Mouse (Mus musculus): ENCODE results near the gene Gm45799.

The Gm45799 gene

DNA sequence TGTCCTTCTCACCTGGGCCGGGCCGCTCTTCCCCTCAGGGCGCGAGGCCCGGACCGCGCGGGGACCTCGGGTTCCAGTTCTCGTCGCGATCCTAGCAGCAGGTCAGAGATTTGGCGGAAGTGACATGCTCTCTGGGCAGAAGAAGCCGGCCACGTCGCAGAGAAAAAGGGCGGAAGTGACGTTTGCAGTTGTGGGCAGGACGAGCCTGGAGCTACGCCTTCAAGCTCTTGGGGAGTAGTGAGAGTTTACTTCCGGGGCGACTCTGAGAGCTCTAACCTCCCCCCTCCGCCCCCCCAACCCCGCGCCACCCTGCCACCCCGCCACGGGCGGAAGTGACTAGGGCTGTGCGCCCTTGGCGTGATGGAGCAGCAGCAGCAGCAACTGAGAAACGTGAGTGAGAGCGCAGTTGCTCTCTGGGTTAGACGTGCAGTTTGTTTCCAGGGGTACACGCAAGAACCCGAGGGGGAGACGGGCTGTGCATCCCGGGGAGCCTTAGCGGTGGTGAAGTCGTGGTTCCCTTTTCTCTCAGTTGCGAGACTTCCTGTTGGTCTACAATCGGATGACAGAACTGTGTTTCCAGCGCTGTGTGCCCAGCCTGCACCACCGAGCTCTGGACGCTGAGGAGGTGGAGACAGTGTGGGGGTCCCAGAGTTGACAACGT, at the start of gene Gm45799, which contains the start of gene Arfip2:
Gene Gm45799, plus strand, starts transcription at position 320 of the 661 bp plus-strand sequence.
Gene Arfip2, minus strand, starts transcription at position 184 of the 661 bp plus-strand sequence.
- peak; percentile 95 to 97 for DNase-seq (ENCODE audit: low spot score in 2 of 2)

DNA sequence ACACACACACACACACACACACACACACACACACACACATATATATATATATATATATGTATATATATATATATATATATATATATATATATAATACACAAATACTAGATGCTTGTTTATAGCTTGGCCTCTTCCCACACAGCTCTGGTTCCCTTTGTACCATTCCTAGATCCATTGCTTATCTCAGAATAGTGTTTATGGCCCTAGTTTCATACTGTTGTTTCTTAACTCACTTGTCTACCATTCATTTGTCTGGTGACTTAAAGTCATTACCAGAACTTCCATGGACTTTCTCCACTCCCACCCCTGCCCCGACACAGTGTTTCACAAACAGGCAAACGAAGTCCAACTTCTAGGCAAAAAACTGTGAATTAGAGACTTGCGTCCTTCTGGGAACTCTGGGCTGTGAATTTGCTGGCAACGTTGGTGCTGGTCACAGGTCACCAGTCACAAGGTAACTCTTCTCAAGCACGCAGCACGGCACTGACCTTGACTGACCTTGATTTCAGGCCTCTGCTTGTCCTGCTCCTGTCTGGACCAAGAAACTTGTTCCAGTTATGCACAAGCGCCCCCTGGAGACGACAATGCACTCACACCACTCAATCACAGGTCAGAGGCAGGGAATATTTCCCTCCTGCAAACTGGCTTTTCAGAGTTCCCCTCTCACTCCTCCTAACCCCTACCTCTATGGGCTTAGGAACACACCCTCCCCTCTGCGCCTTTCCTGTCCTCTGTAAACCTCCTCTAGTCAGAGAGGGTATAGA, 37.3 kb upstream of the Gm45799 start:
- DNase-seq (ENCODE audit: low spot score in 2 of 2): peak; percentile 32 to 70

DNA sequence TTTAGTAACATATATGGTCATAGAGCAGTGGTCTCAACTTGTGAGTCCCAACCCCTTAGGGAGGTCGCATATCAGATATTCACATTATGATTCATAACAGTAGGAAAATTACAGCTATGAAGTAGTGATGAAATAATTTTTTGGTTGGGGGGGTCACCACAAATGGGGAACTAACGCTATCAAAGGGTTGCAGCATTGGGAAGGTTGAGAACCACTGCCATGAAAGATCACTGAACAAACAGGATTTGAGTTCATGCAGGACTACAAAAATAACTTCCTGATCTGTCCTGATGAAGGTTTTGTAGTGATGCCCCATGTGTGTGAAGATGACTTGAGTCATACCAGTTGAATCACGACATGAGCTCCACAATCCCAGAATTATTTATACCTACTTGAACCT, 31.9 kb upstream of the Gm45799 start:
- DNase-seq (ENCODE audit: low spot score in 2 of 2): no peak

DNA sequence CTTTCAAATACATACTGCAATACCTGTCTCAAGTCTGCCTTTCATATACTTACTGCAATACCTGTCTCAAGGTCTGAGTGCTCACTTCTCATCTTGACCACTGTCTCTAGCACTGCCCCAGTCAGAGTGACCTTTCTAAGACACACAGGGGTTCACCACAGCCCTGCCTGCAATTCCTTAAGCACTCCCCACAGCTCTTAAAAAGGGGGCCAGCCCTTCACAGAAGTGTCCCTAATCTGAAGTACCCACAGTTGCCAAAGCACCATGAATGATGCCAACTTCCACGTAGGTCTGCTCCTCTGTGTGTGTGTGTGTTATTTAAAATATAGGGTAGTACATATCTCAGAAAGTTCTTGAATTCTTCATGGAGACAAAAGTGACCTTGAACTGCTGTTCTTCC, 28.6 kb upstream of the Gm45799 start:
- no peak for DNase-seq (ENCODE audit: low spot score in 2 of 2)

DNA sequence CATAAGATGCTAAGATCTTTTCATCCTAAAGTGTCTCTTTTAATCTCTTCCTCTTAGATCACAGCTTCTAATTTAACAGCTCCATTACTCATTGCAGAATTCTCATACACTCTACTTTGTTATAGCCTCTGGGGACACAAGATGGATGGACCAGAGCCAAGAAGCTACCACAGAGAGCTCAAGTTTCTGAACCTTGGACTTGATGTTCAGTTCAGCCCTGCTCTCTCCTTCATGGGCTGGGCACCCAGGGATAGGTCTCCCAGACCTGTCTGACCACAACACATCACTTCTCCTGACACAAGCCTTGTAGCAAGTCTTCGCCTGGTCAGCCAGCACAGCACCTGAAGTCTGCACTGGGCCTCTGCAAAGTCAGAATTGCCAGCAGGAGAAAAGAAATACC, 26.0 kb upstream of the Gm45799 start:
- DNase-seq (ENCODE audit: low spot score in 2 of 2): no peak

DNA sequence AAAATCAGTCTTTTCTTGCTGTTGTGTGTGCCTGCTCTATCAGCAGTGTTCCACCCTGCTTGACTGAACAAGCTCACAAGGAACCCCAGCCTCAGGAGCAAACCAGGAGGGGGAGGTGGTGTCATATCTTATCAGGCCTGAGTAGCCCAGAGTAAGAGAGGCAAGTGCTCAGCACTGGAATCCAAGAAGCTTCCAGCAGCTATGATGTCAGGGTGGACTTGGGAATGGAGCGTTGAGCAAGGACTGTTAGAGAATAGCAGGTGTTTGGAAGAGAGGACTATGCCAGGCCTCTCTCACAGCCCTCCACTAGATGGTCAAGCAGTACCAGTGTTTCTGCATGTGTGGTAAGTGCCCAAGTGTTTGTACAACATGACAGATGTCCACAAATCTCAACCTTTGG, 24.6 kb upstream of the Gm45799 start:
- no peak for DNase-seq (ENCODE audit: low spot score in 2 of 2)

DNA sequence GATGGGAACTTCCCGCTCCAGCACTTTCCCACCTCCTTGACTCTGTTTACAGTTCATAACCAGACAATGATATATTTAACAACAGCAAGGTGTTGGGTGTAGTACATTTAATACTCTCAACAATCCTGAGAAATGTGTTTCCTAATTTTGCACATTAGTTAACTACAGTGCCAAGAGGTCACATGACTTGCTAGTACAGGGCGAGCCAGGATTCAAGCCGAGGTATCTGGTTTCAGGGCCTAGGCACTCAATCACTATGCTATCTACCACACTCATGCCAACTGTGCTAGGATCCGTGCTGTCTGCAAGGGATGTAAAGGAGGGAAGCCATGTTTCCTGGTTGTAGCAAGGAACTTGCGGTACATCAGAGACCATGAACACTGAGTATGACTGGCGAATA, 23.8 kb upstream of the Gm45799 start:
- no peak for DNase-seq (ENCODE audit: low spot score in 2 of 2)

DNA sequence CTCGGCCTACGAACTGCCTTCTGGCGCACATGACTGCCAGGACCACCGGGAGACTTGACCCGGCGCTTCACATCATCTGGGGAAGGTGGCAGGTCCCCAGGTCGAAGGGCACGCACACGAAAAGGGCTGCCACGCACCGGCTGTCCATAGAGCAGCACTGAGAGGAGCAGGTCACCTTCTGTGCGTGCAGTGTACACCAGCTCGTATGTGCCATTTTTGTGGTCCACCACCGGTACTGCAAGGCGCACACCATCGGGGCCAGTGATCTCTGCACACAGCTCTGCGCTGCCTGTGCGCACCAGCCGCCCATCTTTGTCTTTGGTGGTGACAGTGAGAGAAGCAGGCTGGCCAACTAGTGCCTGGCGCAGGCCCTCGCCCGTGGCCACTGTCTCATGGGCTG, 22.5 kb upstream of the Gm45799 start:
- DNase-seq (ENCODE audit: low spot score in 2 of 2): no peak

DNA sequence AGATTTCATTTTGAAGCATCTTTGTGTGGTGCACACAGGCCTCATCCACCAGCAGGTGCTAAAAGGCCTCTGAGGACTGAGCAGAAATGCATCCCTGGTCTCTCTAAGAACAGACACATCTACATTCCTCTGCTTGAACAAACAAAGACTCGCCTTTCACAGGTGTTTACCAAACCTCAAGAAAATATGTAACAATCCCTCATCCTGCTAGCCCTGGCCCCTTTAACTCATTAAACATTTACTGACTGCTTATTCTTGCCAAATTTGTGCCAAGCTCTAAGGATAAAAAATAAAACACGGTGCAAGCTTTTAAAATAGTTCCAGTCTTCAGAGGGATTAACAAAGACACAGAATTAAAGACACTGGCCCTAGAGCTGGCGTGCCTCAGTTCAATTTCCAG, 20.7 kb upstream of the Gm45799 start:
- no peak for DNase-seq (ENCODE audit: low spot score in 2 of 2)

DNA sequence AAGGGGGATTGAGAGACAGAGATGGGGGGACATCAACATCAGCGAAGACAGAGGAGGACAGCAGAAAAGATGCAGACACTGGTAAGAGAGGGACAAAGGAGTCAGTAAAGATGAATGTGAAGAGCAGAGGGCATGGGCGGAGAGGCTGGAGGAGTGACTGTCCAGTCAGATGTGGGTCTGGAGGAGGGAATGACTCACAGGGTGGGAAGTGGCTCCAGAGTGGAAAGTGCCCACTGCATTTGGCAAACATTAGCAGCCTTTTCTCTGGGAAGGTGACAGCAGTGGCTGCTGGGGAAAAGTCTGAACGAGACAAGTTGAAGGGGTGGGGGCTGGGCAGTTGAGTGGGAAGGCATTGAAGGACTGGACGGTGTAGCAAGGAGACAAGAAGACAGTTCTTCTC, 19.3 kb upstream of the Gm45799 start:
- DNase-seq (ENCODE audit: low spot score in 2 of 2): no peak

DNA sequence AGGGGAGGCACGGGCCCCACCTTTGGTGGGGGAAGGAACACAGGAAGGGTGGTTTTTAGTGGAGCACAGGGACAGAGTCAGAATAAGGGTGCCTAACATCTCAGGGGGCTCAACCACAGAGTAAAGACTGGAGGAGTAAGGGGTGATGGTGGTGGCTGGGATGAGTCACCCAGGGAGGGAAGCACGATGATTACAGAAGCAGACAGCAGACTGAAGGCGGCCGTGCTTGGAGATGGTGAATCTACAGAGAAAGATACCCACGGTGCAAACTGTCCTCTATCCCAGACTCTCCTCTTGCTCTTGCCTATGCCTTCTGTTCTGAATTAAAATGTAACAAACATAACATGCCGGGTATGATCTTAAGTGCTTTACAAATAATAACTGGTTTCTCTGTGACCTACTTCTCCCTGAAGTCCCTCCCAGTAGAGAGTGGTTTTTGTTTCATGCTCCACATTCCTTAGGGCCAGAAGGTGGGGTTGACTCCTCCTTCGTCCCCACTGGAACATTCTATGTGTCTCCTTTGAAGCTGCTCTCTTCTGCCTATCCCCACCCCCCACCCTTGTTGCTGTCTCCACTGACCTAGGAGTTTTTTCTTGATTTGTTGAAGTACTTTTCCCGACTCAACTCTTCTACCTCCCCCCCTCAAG, 18.6 kb upstream of the Gm45799 start:
- no peak for DNase-seq (ENCODE audit: low spot score in 2 of 2)

DNA sequence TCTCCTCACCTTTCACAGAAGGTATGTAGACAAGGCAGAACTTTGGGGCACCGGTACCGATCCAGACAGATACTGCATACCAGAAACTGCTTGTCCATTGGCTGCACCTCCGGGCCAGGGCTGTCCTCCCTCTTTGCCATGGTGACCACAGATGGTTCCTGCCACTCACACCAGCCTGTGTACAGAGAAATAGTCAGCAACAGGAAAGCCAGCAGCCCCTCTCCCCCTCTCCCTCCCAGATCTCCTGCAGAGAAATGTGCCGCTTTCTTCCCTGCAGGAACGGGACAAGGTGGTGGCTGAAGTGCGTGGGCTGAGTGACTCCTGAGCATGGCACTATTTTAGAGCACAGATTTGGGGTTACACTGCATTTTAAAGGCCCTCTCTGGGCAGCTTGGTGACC, 15.0 kb upstream of the Gm45799 start:
- no peak for DNase-seq (ENCODE audit: low spot score in 2 of 2)

DNA sequence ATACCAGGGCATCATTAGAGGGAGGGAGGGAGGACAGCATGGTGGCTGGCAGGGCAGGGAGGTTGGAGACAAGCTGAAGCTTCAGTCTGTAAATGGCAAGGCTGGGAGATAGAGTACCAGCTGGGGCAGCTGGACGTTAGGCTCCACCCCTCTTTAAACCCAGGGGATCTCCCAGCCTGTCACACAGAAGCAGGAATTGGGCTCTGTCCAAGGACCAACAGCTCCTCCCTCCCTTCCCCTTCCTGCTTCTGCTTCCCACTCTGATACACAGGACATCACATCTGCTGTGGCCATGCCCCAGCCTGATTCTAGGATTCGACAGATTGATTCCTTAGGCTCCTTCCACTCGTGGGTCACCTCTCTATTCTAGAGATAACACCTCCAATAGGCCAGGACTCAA, 11.7 kb upstream of the Gm45799 start:
- peak in 1 of 2 experiments; percentile 55 for DNase-seq (ENCODE audit: low spot score in 2 of 2)

DNA sequence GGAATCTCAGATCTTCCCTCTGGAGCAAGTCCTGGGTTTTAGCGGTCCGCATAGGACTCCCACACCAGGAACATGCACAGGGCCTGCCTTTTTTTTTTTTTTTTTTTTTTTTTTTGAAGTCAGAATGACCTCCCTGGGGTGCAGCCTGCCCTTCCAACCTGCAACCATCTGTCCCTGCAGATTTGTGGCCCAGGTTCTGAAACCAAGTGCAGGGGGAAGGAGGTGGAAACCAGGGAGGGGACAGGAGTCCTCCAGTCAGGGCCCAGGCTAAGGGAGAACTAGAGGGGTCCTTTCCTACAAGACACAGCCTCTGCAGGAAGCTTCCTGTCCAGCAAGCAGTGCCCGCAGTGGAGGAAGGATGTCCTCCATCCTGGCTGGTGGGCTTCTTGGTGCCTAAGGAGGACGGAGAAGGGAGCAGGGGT, 7.8 kb upstream of the Gm45799 start:
- no peak for DNase-seq (ENCODE audit: low spot score in 2 of 2)

DNA sequence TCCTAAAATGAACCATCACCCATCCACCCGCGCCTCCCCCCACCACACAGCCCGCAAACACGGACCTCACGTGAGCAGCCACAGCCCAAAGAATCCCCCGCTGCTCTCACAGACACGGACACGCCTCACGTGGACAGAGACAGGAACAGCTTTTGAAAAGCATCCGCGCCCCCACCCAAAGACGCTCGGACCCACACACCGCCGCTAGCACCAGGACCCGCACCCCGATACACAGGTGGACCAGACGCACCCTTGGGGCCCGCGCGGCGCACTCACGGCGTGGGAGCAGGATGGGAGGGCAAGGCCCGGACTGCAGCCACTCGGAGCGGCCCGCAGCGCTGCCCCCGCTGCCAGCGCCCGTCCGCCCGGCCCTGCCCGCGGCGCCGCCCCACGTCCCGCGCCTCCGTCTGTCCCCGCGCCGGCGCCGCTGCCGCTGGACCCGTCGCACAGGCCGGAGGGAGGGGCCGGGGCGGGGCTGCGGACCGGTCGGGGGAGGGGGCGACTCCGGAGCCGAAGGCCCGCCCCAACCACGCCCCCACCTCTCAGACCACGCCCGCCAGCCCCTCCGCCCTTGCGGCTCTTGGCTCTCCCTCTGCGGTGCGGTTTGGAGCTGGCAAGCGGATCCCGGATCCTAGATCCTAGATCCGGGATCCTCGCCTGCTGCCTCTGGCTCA, 7.1 kb upstream of the Gm45799 start, which contains the start of gene Trim3:
Gene Trim3, minus strand, starts transcription at position 445 of the 674 bp plus-strand sequence.
- peak; percentile 86 to 92 for DNase-seq (ENCODE audit: low spot score in 2 of 2)

DNA sequence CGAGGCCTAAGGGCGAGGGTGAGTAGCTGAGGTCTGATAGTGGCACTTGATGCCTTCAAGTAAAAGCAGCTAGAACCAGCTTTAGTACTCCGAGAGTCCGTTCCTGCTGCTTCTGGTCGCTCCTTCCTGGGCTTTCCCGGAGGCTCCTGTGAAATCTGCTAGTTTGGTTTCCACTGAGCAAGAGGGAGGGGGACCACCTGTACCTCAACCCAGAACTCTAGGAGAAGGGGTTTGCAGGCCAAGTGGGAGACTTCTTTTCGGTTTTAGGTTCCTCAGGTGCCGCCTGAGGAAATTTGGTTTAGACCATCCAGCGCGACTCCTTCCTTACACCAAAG, 6.6 kb upstream of the Gm45799 start:
- DNase-seq (ENCODE audit: low spot score in 2 of 2): no peak

DNA sequence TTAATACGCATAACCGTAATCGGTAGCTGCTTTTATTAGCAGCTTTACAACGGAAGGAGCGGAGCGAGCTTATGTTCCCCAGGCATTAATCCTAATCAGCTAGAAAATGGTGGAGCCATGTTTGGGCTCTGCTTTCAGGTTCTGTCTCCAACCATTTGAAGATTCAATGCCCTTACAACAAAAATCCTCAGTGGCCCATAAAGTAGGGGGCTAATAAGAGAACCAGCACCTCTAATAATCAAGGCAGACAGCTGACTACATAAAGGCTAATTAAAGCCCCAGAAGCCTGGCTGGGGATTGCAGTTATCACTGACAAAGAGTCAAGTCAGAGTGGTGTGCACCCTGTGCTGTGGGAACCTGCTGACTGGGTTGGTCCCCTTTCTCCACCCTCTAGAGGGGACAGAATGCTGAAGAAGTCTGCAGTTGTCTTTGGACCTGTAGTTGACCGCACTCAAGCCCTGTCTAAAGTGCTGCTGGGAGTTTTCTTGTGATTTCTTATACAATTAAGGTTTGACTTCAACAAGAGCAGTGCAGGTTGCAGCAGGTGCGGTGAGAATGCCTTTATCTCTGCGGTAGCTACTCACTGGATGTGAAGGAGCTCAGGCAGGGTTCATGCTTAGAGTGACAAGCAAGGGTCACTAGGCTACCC, 6.0 kb upstream of the Gm45799 start:
- DNase-seq (ENCODE audit: low spot score in 2 of 2): no peak

DNA sequence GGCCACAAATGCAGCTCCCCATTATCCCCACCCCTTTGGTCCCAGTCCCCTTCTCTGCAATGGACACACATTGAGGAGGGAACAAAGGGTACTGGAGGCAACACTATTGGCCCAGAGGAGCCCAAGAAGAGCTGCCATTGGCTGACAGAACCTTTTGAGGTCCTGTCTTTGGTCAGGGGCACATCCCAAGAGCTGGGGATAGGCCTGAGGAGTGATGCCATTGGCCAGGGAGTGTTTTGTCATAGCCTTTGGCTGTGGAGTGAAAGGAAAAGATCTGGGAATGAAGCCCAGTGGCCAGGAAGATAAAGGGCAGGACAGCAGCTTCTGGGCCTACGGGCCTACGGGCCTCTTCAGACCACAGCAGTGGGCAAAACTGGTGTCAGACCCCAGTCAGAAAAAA, 4.6 kb upstream of the Gm45799 start:
- no peak for DNase-seq (ENCODE audit: low spot score in 2 of 2)

DNA sequence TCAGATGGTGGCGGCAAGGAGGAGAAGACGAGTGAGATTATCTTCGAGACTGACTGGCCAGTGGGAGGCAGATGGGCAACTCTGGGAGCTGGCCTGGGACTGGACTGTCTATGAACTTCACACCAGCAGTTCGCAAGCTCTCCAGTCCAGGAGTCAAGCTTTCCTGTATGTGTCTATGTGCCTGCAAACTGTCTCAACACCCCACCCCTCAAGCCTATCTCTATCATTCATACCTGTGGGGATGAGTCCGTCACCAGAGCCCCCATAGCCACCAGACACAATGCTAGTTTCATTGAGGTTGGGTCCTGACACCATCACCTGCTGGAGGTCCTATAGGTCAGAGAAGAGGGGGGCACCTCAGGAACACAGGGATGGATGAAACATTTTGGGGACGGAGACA, 1.6 kb upstream of the Gm45799 start:
- DNase-seq (ENCODE audit: low spot score in 2 of 2): no peak

DNA sequence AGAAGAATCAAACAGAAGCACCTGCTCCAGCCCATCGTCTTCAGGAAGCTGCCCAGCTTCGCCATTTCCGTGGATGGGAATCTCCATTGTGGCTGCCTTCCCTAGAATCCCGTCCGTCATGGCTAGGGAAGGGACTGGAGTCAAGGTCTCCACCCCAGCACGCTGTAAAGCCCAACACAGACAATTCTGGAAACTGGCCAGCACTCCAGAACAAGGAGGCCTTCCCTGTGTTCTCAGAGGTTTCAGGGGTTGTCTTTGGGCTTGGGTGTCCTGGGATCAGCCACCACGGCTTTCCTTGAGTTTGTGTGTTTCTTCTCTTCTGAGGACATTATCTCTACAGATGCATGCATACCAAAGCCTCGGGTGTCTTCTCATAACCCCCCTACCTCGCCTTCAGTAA, 1.0 kb upstream of the Gm45799 start:
- DNase-seq (ENCODE audit: low spot score in 2 of 2): no peak

DNA sequence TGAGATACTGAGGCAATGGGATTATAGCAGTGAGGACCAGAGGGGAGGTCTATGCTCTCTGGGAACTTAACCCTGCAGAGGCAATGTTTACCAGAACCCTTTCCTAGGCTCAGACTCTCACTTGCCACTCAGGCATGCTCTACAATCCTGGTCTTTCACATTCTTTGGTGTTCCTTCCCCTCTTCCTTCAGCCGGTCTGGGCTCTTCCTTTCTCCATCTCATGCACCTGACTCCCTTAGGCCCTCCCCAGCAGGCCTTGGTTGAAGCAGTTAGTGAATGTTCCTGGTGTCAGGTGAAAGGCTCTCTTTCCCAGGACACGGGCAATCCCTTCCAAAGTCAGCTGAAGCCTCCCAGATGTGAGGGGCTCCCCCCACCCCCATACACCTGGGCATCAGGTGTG, 596 bp upstream of the Gm45799 start, which contains the start of gene Timm10b:
Gene Timm10b, plus strand, starts transcription at position 301 of the 400 bp plus-strand sequence.
- no peak for DNase-seq (ENCODE audit: low spot score in 2 of 2)

DNA sequence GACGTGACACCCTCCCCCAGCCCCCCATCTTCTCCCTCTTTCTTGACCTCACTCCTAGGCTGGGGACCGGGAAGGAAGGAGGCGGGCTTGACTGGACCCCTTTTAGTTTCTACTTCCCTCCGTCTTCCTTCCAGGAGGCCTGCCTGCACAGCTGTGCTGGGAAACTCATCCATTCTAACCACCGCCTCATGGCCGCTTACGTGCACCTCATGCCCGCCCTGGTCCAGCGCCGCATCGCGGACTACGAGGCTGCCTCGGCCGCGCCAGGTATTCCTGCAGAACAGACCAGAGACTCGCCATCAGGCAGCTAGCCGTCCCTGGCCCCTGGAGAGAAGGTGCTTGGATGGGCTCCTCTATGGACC, 523 bp downstream of the Gm45799 start:
- no peak for DNase-seq (ENCODE audit: low spot score in 2 of 2)

Measured in urinary bladder, postnatal 36 days (tissue).